Mouse (Mus musculus): ENCODE data around the gene Stox2. TPM values are rescaled to one million over a fixed set of nuclear protein-coding genes. Genes with fewer than 3 reads are reported as not detected.
A peak's percentile ranks its signal among the peaks of the same experiment; 100 is the strongest.

The Stox2 gene
- polyA plus RNA-seq, 1 experiment from 2014 or later = 16.4 TPM

- peak overlapping the region; percentile 54 for H3K4me2 ChIP-seq (replicated peaks; ENCODE audit: low read depth, low read length)
- WGBS = 26% methylated on average over 17 of the region's 17 CpGs
- H3K4me3 ChIP-seq (ENCODE audit: low read length) = peak overlapping the region; percentile 30
- no peak overlapping the region for H3K9ac ChIP-seq (ENCODE audit: low read depth, low read length)
- ATAC-seq (ENCODE audit: low FRiP score, low TSS enrichment) = peak; percentile 97
- H3K36me3 ChIP-seq (ENCODE audit: control insufficient read depth, insufficient read depth, low read length) = no peaks in the 10 kb centered on the region
- H3K27me3 ChIP-seq (ENCODE audit: control insufficient read depth, insufficient read depth, low read length) = no peaks in the 10 kb centered on the region
- H3K9me3 ChIP-seq (ENCODE audit: control insufficient read depth, low read length) = no peaks in the 10 kb centered on the region
- H3K4me1 ChIP-seq (ENCODE audit: control insufficient read depth, insufficient read depth, low read length) = peaks cover 18% of the 10 kb centered on the region; the same call in 1 of the 2 replicates
- peak overlapping the region; percentile 55; the same call in 1 of the 2 replicates for H3K27ac ChIP-seq (ENCODE audit: low read depth, low read length)
Measured at GRCm38 (mm10) chr8:47242207-47243004, 203.8 kb downstream of the Stox2 start.

- Histone ChIP-seq H3K27ac (ENCODE audit: low read depth, low read length) (no peak overlapping the region), H3K4me1 (ENCODE audit: control insufficient read depth, insufficient read depth, low read length) (peaks cover 18% of the 10 kb centered on the region; the same call in 1 of the 2 replicates), H3K9ac (ENCODE audit: low read depth, low read length) (no peak overlapping the region), H3K36me3 (ENCODE audit: control insufficient read depth, insufficient read depth, low read length) (no peaks in the 10 kb centered on the region), H3K9me3 (ENCODE audit: control insufficient read depth, low read length) (no peaks in the 10 kb centered on the region), H3K27me3 (ENCODE audit: control insufficient read depth, insufficient read depth, low read length) (no peaks in the 10 kb centered on the region), H3K4me2 (replicated peaks; ENCODE audit: low read depth, low read length) (0 out of 2 replicates have a peak overlapping the region, but pooled peaks have one; percentile 54), H3K4me3 (ENCODE audit: low read length) (no peak overlapping the region)
- 85% methylated on average over 13 of the region's 13 CpGs for WGBS
- no peak for ATAC-seq (ENCODE audit: low FRiP score, low TSS enrichment)
Measured at GRCm38 (mm10) chr8:47241421-47242078, 204.6 kb downstream of the Stox2 start.

GRCm38 (mm10) chr8:47240871-47241270 lies 205.3 kb downstream of the Stox2 start:
- WGBS = 94% methylated on average over 4 of the region's 4 CpGs
- no peak overlapping the region for H3K27ac ChIP-seq (ENCODE audit: low read depth, low read length)
- H3K4me3 ChIP-seq (ENCODE audit: low read length) = no peak overlapping the region
- H3K4me2 ChIP-seq (replicated peaks; ENCODE audit: low read depth, low read length) = no peak overlapping the region
- no peak overlapping the region for H3K9ac ChIP-seq (ENCODE audit: low read depth, low read length)
- no peak for ATAC-seq (ENCODE audit: low FRiP score, low TSS enrichment)
- no peaks in the 10 kb centered on the region for H3K36me3 ChIP-seq (ENCODE audit: control insufficient read depth, insufficient read depth, low read length)
- H3K27me3 ChIP-seq (ENCODE audit: control insufficient read depth, insufficient read depth, low read length) = no peaks in the 10 kb centered on the region
- no peaks in the 10 kb centered on the region for H3K9me3 ChIP-seq (ENCODE audit: control insufficient read depth, low read length)
- H3K4me1 ChIP-seq (ENCODE audit: control insufficient read depth, insufficient read depth, low read length) = peaks cover 18% of the 10 kb centered on the region; the same call in 1 of the 2 replicates

GRCm38 (mm10) chr8:47240266-47240665 lies 205.9 kb downstream of the Stox2 start:
- Histone ChIP-seq H3K27me3 (ENCODE audit: control insufficient read depth, insufficient read depth, low read length) (no peaks in the 10 kb centered on the region), H3K4me1 (ENCODE audit: control insufficient read depth, insufficient read depth, low read length) (peaks cover 18% of the 10 kb centered on the region; the same call in 1 of the 2 replicates), H3K4me3 (ENCODE audit: low read length) (no peak overlapping the region), H3K9ac (ENCODE audit: low read depth, low read length) (no peak overlapping the region), H3K9me3 (ENCODE audit: control insufficient read depth, low read length) (no peaks in the 10 kb centered on the region), H3K27ac (ENCODE audit: low read depth, low read length) (no peak overlapping the region), H3K36me3 (ENCODE audit: control insufficient read depth, insufficient read depth, low read length) (no peaks in the 10 kb centered on the region), H3K4me2 (replicated peaks; ENCODE audit: low read depth, low read length) (no peak overlapping the region)
- ATAC-seq (ENCODE audit: low FRiP score, low TSS enrichment) = no peak
- 85% methylated on average over 7 of the region's 7 CpGs for WGBS

GRCm38 (mm10) chr8:47232081-47232480 lies 214.1 kb downstream of the Stox2 start:
- H3K27me3 ChIP-seq (ENCODE audit: control insufficient read depth, insufficient read depth, low read length) = no peaks in the 10 kb centered on the region
- 55% methylated on average over 3 of the region's 3 CpGs for WGBS

GRCm38 (mm10) chr8:47230057-47230456 lies 216.1 kb downstream of the Stox2 start:
- no peak overlapping the region for H3K27ac ChIP-seq (ENCODE audit: low read depth, low read length)
- H3K27me3 ChIP-seq (ENCODE audit: control insufficient read depth, insufficient read depth, low read length) = no peaks in the 10 kb centered on the region
- H3K4me2 ChIP-seq (replicated peaks; ENCODE audit: low read depth, low read length) = no peak overlapping the region
- no peaks in the 10 kb centered on the region for H3K4me1 ChIP-seq (ENCODE audit: control insufficient read depth, insufficient read depth, low read length)
- no peak overlapping the region for H3K9ac ChIP-seq (ENCODE audit: low read depth, low read length)
- no peaks in the 10 kb centered on the region for H3K36me3 ChIP-seq (ENCODE audit: control insufficient read depth, insufficient read depth, low read length)
- no peak for ATAC-seq (ENCODE audit: low FRiP score, low TSS enrichment)
- no peak overlapping the region for H3K4me3 ChIP-seq (ENCODE audit: low read length)
- H3K9me3 ChIP-seq (ENCODE audit: control insufficient read depth, low read length) = no peaks in the 10 kb centered on the region
- WGBS = 89% methylated on average over 5 of the region's 5 CpGs

More at GRCm38 (mm10) chr8:47232081-47232480, 214.1 kb downstream of the Stox2 start:
- H3K27ac ChIP-seq (ENCODE audit: low read depth, low read length) = no peak overlapping the region
- no peak overlapping the region for H3K4me2 ChIP-seq (replicated peaks; ENCODE audit: low read depth, low read length)
- ATAC-seq (ENCODE audit: low FRiP score, low TSS enrichment) = no peak
- no peaks in the 10 kb centered on the region for H3K36me3 ChIP-seq (ENCODE audit: control insufficient read depth, insufficient read depth, low read length)
- H3K4me1 ChIP-seq (ENCODE audit: control insufficient read depth, insufficient read depth, low read length) = no peaks in the 10 kb centered on the region
- H3K9ac ChIP-seq (ENCODE audit: low read depth, low read length) = no peak overlapping the region
- H3K4me3 ChIP-seq (ENCODE audit: low read length) = no peak overlapping the region
- no peaks in the 10 kb centered on the region for H3K9me3 ChIP-seq (ENCODE audit: control insufficient read depth, low read length)

GRCm38 (mm10) chr8:47221851-47222250 lies 224.3 kb downstream of the Stox2 start:
- ATAC-seq (ENCODE audit: low FRiP score, low TSS enrichment) = no peak
- Histone ChIP-seq H3K9ac (ENCODE audit: low read depth, low read length) (no peak overlapping the region), H3K27me3 (ENCODE audit: control insufficient read depth, insufficient read depth, low read length) (no peaks in the 10 kb centered on the region), H3K4me1 (ENCODE audit: control insufficient read depth, insufficient read depth, low read length) (peaks cover 7% of the 10 kb centered on the region), H3K9me3 (ENCODE audit: control insufficient read depth, low read length) (no peaks in the 10 kb centered on the region), H3K4me2 (replicated peaks; ENCODE audit: low read depth, low read length) (no peak overlapping the region), H3K4me3 (ENCODE audit: low read length) (no peak overlapping the region), H3K36me3 (ENCODE audit: control insufficient read depth, insufficient read depth, low read length) (no peaks in the 10 kb centered on the region), H3K27ac (ENCODE audit: low read depth, low read length) (no peak overlapping the region)
- 87% methylated on average over 5 of the region's 5 CpGs for WGBS

- H3K27me3 ChIP-seq (ENCODE audit: control insufficient read depth, insufficient read depth, low read length) = no peaks in the 10 kb centered on the region
- H3K4me2 ChIP-seq (replicated peaks; ENCODE audit: low read depth, low read length) = no peak overlapping the region
- H3K27ac ChIP-seq (ENCODE audit: low read depth, low read length) = no peak overlapping the region
- H3K4me1 ChIP-seq (ENCODE audit: control insufficient read depth, insufficient read depth, low read length) = peaks cover 7% of the 10 kb centered on the region
- WGBS = 55% methylated on average over 10 of the region's 10 CpGs
- ATAC-seq (ENCODE audit: low FRiP score, low TSS enrichment) = no peak
- H3K4me3 ChIP-seq (ENCODE audit: low read length) = no peak overlapping the region
- no peaks in the 10 kb centered on the region for H3K36me3 ChIP-seq (ENCODE audit: control insufficient read depth, insufficient read depth, low read length)
- no peaks in the 10 kb centered on the region for H3K9me3 ChIP-seq (ENCODE audit: control insufficient read depth, low read length)
- H3K9ac ChIP-seq (ENCODE audit: low read depth, low read length) = no peak overlapping the region
Measured at GRCm38 (mm10) chr8:47221191-47221590, 225.0 kb downstream of the Stox2 start.

- no peak overlapping the region for H3K4me3 ChIP-seq (ENCODE audit: low read length)
- peaks cover 7% of the 10 kb centered on the region for H3K4me1 ChIP-seq (ENCODE audit: control insufficient read depth, insufficient read depth, low read length)
- no peak overlapping the region for H3K27ac ChIP-seq (ENCODE audit: low read depth, low read length)
- no peak overlapping the region for H3K4me2 ChIP-seq (replicated peaks; ENCODE audit: low read depth, low read length)
- no peak for ATAC-seq (ENCODE audit: low FRiP score, low TSS enrichment)
- no peak overlapping the region for H3K9ac ChIP-seq (ENCODE audit: low read depth, low read length)
- no peaks in the 10 kb centered on the region for H3K27me3 ChIP-seq (ENCODE audit: control insufficient read depth, insufficient read depth, low read length)
- 95% methylated on average over 5 of the region's 5 CpGs for WGBS
- H3K36me3 ChIP-seq (ENCODE audit: control insufficient read depth, insufficient read depth, low read length) = no peaks in the 10 kb centered on the region
- no peaks in the 10 kb centered on the region for H3K9me3 ChIP-seq (ENCODE audit: control insufficient read depth, low read length)
Measured at GRCm38 (mm10) chr8:47220390-47220789, 225.8 kb downstream of the Stox2 start.

Data from kidney, embryonic 14.5 days (tissue).